Mouse (Mus musculus) CH12.LX (cell line): Measurements from ENCODE around the gene Olfr160. TPM values are rescaled to one million over a fixed set of nuclear protein-coding genes. Genes with fewer than 3 reads are reported as not detected.
A peak's percentile ranks its signal among the peaks of the same experiment; 100 is the strongest.

Experiments used
- DNase-seq: peaks from one replicate; pipeline ENCODE4 v3.0.0-alpha.2; 2013; ENCODE audit errors: extremely low read depth
- H3K27ac ChIP-seq: 2 replicates; pipeline ENCODE4 v1.5.1; 2012; ENCODE audit warnings: low read depth, mild to moderate bottlenecking, control low read depth, moderate library complexity; ENCODE audit not compliant: insufficient read depth
- H3K27me3 ChIP-seq: replicated peaks from 2 replicates; pipeline ENCODE3; 2012; ENCODE audit warnings: inconsistent platforms
- H3K36me3 ChIP-seq, 2 experiments: replicated peaks in 1 of 2; 2 replicates each; pipeline versions ENCODE3 to v1.6.1; 2012; ENCODE audit warnings: inconsistent platforms in 1 of 2, low read length in 1 of 2, mild to moderate bottlenecking in 1 of 2, mixed read lengths in 1 of 2, moderate library complexity in 1 of 2; ENCODE audit not compliant: control insufficient read depth in 1 of 2, insufficient read depth in 1 of 2
- H3K4me1 ChIP-seq, 2 experiments: 2 replicates each; pipeline ENCODE4 v1.6.1; 2012; ENCODE audit warnings: inconsistent platforms in 1 of 2, moderate library complexity in 1 of 2; ENCODE audit not compliant: insufficient read depth in 2 of 2, control insufficient read depth in 1 of 2
- H3K4me2 ChIP-seq: 2 replicates; pipeline ENCODE4 v1.6.1; 2012; ENCODE audit warnings: low read depth, mild to moderate bottlenecking, control low read depth; ENCODE audit not compliant: poor library complexity, insufficient read depth, severe bottlenecking
- H3K4me3 ChIP-seq, 3 experiments: fragments of 150-350 bp in 1 of 3; sonication (generic) in 1 of 3; replicated peaks in 1 of 3; 2 replicates each; pipeline versions ENCODE3 to v1.5.1; 2011 to 2012; ENCODE audit warnings: low read depth in 2 of 3, low read length in 2 of 3, mild to moderate bottlenecking in 2 of 3, moderate library complexity in 2 of 3, control low read depth in 1 of 3, improper control_type of control experiment in 1 of 3, inconsistent platforms in 1 of 3, mixed read lengths in 1 of 3; ENCODE audit not compliant: poor library complexity in 1 of 3
- H3K79me2 ChIP-seq: replicated peaks from 2 replicates; pipeline ENCODE4 v1.6.1; 2012; ENCODE audit warnings: mild to moderate bottlenecking, moderate library complexity; ENCODE audit not compliant: control insufficient read depth, poor library complexity, insufficient read depth, severe bottlenecking; ENCODE audit errors: extremely low read depth
- H3K9ac ChIP-seq: 2 replicates; pipeline ENCODE4 v1.6.1; 2012; ENCODE audit warnings: low read depth, mild to moderate bottlenecking, control low read depth, moderate library complexity; ENCODE audit not compliant: insufficient read depth
- H3K9me3 ChIP-seq: replicated peaks from 2 replicates; pipeline ENCODE3; 2012; ENCODE audit warnings: low read length, inconsistent platforms, mixed read lengths
- BHLHE40 ChIP-seq: IDR thresholded peaks from 2 replicates; pipeline ENCODE4 v1.6.1; 2011; ENCODE audit warnings: mild to moderate bottlenecking, low read depth, low read length, improper control_type of control experiment
- CHD1 ChIP-seq: IDR thresholded peaks from 2 replicates; pipeline ENCODE4 v1.6.1; 2012; ENCODE audit warnings: low read depth, low read length, improper control_type of control experiment, inconsistent platforms
- CTCF ChIP-seq, 2 experiments: IDR thresholded peaks in 1 of 2; conservative IDR thresholded peaks in 1 of 2; 2 replicates each; pipeline ENCODE4 v1.5.1; 2011 to 2012; ENCODE audit warnings: low read depth in 2 of 2, low read length in 2 of 2, improper control_type of control experiment in 1 of 2, inconsistent platforms in 1 of 2, mild to moderate bottlenecking in 1 of 2, moderate library complexity in 1 of 2
- E2F4 ChIP-seq: IDR thresholded peaks from 2 replicates; pipeline ENCODE4 v1.6.1; 2011; ENCODE audit warnings: low read depth, low read length, improper control_type of control experiment; ENCODE audit not compliant: insufficient replicate concordance
- IRF4 ChIP-seq: IDR thresholded peaks from 2 replicates; pipeline ENCODE4 v1.6.1; 2014; ENCODE audit warnings: low read depth, mild to moderate bottlenecking, inconsistent platforms, low read length, improper control_type of control experiment
- MAX ChIP-seq: IDR thresholded peaks from 2 replicates; pipeline ENCODE4 v1.6.1; 2011; ENCODE audit warnings: low read length, improper control_type of control experiment
- MAZ ChIP-seq: IDR thresholded peaks from 2 replicates; pipeline ENCODE4 v1.6.1; 2012; ENCODE audit warnings: low read depth, mild to moderate bottlenecking, inconsistent platforms, low read length, improper control_type of control experiment, moderate library complexity
- MXI1 ChIP-seq: IDR thresholded peaks from 2 replicates; pipeline ENCODE4 v1.6.1; 2011; ENCODE audit warnings: mild to moderate bottlenecking, low read depth, low read length, improper control_type of control experiment
- MYC ChIP-seq: IDR thresholded peaks from 2 replicates; pipeline ENCODE4 v1.6.1; 2011; ENCODE audit warnings: low read depth, mild to moderate bottlenecking, improper control_type of control experiment, low read length
- NELFE ChIP-seq: IDR thresholded peaks from 2 replicates; pipeline ENCODE4 v1.6.1; 2011; ENCODE audit warnings: low read depth, low read length, improper control_type of control experiment
- NRF1 ChIP-seq: IDR thresholded peaks from 2 replicates; pipeline ENCODE4 v1.6.1; 2014; ENCODE audit warnings: low read depth, mild to moderate bottlenecking, inconsistent platforms, low read length, improper control_type of control experiment, moderate library complexity
- POLR2A ChIP-seq: IDR thresholded peaks from 2 replicates; pipeline ENCODE4 v1.6.1; 2011; ENCODE audit warnings: low read depth, mild to moderate bottlenecking, improper control_type of control experiment, low read length
- RAD21 ChIP-seq: IDR thresholded peaks from 2 replicates; pipeline ENCODE4 v1.6.1; 2011; ENCODE audit warnings: low read depth, mild to moderate bottlenecking, low read length, improper control_type of control experiment, moderate library complexity
- SMC3 ChIP-seq: IDR thresholded peaks from 2 replicates; pipeline ENCODE4 v1.6.1; 2011; ENCODE audit warnings: low read depth, low read length, improper control_type of control experiment
- TBP ChIP-seq: conservative IDR thresholded peaks from 2 replicates; pipeline ENCODE4 v1.6.1; 2011; ENCODE audit warnings: low read depth, low read length, improper control_type of control experiment
- UBTF ChIP-seq: IDR thresholded peaks from 2 replicates; pipeline ENCODE4 v1.6.1; 2012; ENCODE audit warnings: low read depth, mild to moderate bottlenecking, inconsistent platforms, low read length, improper control_type of control experiment, moderate library complexity
- USF2 ChIP-seq: conservative IDR thresholded peaks from 2 replicates; pipeline ENCODE4 v1.6.1; 2011; ENCODE audit warnings: low read depth, low read length, improper control_type of control experiment
- ZC3H11A ChIP-seq: IDR thresholded peaks from 2 replicates; pipeline ENCODE4 v1.6.1; 2012; ENCODE audit warnings: low read depth, mild to moderate bottlenecking, inconsistent platforms, low read length, improper control_type of control experiment
- ZMIZ1 ChIP-seq: IDR thresholded peaks from 2 replicates; pipeline ENCODE4 v1.6.1; 2012; ENCODE audit warnings: low read depth, mild to moderate bottlenecking, inconsistent platforms, low read length, improper control_type of control experiment
- ZNF384 ChIP-seq: IDR thresholded peaks from 2 replicates; pipeline ENCODE4 v1.6.1; 2012; ENCODE audit warnings: low read depth, low read length, improper control_type of control experiment, inconsistent platforms
- dilution Hi-C: fragments of 300-500 bp; cut with MboI; formaldehyde crosslinking; loops from 2 replicates; pipeline ENCODE4 v1.14.3; 2020; ENCODE audit warnings: low sequenced_read_pairs; ENCODE audit not compliant: extremely low pct_unique_long_range_greater_than_20kb, extremely low pct_ligation_motif_present
- in situ Hi-C: fragments of 300-500 bp; cut with MboI; formaldehyde crosslinking; loops from 3 replicates; pipeline ENCODE4 v1.14.3; 2019; ENCODE audit warnings: low sequenced_read_pairs, low pct_ligation_motif_present, low pct_unique_long_range_greater_than_20kb, mixed read lengths
- polyA plus RNA-seq: library from polyadenylated mRNA; unstranded; fragments of >175 nt; gene quantifications from 2 replicates; pipeline ENCODE4 v1.2.1, GENCODE M21; 2012; ENCODE audit warnings: low read depth; ENCODE audit not compliant: insufficient read length
- total RNA-seq, 2 experiments: library from RNA; depleted of rRNA; stranded (reverse); fragments of 300-350 nt in 1 of 2; fragments of >200 nt in 1 of 2; gene quantifications; 2 replicates each; pipeline ENCODE4 v1.2.3; 2012 to 2014

Olfr160 gene
- total and polyA plus RNA-seq, 3 experiments = not detected

DNA sequence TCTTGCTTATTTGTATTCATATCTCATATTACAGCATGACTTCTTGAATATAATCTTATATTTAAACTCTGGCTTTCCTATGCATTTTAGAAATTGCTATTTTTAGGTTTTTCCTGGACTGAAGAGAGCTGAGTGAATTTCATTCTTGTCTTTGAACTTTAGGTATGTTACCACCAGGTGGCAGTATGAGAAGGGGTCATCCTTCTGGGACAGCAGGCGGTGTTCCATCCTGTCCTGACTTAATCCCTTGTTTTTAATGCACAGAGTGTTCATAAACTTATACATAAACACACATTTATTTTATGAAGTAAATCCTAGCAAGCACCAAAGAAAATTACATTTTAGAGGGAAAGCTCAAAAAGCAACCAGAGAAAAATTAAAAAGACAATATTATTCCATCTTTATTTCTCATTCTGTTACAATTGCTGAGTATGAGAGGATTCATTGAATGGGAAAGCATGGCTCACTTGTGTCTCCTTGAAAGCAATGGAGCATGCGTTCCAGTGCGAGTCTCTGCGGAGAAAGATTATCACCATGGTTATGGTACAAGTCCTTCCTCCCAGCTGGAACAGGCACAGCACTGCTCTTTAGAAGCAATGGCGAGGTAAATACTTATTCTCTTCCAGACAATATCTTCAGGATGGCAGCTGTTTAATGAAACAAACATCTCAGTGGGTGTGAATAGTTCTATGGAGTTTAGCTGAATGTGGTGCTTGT is 25.9 kb downstream of the Olfr160 start:
- in situ Hi-C loops = loop anchor here (25.0 kb wide), 1 partner anchor 247 kb away; no protein-coding TSS in a partner anchor

DNA sequence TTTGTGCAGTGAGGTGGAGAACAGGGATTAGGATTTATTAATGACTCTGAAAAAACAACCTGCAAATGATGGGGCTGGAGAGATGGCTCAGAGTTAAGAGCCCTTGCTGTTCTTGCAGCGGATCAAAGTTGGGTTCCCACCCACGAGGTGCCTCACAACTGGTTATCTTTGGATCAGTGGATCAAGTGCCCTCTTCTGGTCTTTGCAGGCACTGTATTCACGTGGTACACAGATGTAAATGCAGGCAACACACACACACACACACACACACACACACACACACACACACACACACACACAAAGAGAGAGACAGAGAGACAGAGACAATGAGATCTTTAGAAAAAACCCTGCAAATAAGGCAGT is 28.1 kb downstream of the Olfr160 start:
- Histone ChIP-seq H3K4me1 (no peaks in the 10 kb centered on the region), H3K9me3 (no peaks in the 10 kb centered on the region), H3K9ac (no peak overlapping the region), H3K4me2 (no peak overlapping the region), H3K27me3 (no peaks in the 10 kb centered on the region), H3K27ac (no peak overlapping the region), H3K36me3 (no peaks in the 10 kb centered on the region), H3K79me2 (no peaks in the 10 kb centered on the region)
- dilution Hi-C loops (no loop called here), in situ Hi-C loops (loop anchor here (25.0 kb wide), 1 partner anchor 249 kb away; no protein-coding TSS in a partner anchor)
- peak; percentile 13 for DNase-seq
- peak in 1 of 2 experiments; percentile 31; a peak in 1 of 4 replicates for TF ChIP-seq CTCF (conservative IDR thresholded peaks at IDR 0.05 in 1 of 2, IDR thresholded peaks at IDR 0.05 in 1 of 2; ENCODE audit: low read depth in 2 of 2, low read length in 2 of 2)
- no peak for TF ChIP-seq TBP
- TF ChIP-seq SMC3 = no peak
- no peak for TF ChIP-seq MYC
- TF ChIP-seq, all 38 proteins: peak for 1
- no peak overlapping the region for H3K4me3 ChIP-seq

More for the DNA sequence above, 25.9 kb downstream of the Olfr160 start:
- Histone ChIP-seq H3K4me3 (no peak overlapping the region), H3K36me3 (no peaks in the 10 kb centered on the region), H3K27me3 (no peaks in the 10 kb centered on the region), H3K79me2 (no peaks in the 10 kb centered on the region), H3K9ac (no peak overlapping the region), H3K27ac (no peak overlapping the region), H3K4me2 (no peak overlapping the region), H3K9me3 (no peaks in the 10 kb centered on the region), H3K4me1 (no peaks in the 10 kb centered on the region)
- DNase-seq = peak; percentile 27
- peak; percentile 22 to 77; a peak in 2 of 4 replicates for TF ChIP-seq CTCF (conservative IDR thresholded peaks at IDR 0.05 in 1 of 2, IDR thresholded peaks at IDR 0.05 in 1 of 2; ENCODE audit: low read depth in 2 of 2, low read length in 2 of 2)
- TF ChIP-seq RAD21 = peak; percentile 76
- TF ChIP-seq MAX = peak; percentile 20; the same call in 1 of the 2 replicates
- TF ChIP-seq SMC3 = peak; percentile 79
- peak; percentile 25; the same call in 1 of the 2 replicates for TF ChIP-seq NELFE
- TF ChIP-seq ZC3H11A = peak; percentile 19; the same call in 1 of the 2 replicates
- 0 out of 2 replicates have a peak, but pooled peaks have one; percentile 35 for TF ChIP-seq MAZ
- TF ChIP-seq ZNF384 = no peak
- TF ChIP-seq USF2 = no peak
- dilution Hi-C loops = no loop called here

DNA sequence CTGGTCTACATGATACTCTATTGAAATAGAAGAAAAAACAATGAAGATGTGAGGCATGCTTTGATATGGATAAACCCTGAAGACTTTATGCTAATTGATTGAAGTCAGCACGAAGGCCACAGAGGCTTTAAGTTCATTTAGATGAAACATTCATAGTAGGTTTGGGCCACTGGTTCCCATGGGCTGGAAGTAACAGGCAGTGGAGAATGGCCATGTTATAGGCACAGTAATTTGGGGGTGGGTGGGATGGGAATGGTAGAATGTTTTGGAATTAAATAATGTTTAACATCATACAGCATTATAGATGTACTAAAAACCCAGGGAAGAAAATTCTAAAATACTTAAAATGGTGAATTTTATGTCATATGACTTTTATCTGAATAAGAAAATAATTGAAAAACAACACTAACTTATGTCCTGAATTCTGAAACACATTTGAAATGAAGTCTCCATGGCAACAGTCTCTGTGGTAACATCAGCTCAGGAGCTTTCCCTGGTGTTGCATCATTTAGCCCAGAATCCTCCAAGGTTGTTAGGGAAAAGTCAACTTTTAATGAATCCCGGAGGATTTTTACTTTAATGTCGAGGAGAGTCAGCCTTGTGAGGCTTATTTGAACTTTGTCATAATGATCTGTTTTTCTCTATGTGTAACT is 28.6 kb downstream of the Olfr160 start:
- Histone ChIP-seq H3K27ac (no peak overlapping the region), H3K79me2 (no peaks in the 10 kb centered on the region), H3K9me3 (no peaks in the 10 kb centered on the region), H3K4me1 (no peaks in the 10 kb centered on the region), H3K4me3 (no peak overlapping the region), H3K36me3 (no peaks in the 10 kb centered on the region), H3K27me3 (no peaks in the 10 kb centered on the region), H3K4me2 (no peak overlapping the region), H3K9ac (no peak overlapping the region)
- no peak for TF ChIP-seq BHLHE40
- TF ChIP-seq CTCF (conservative IDR thresholded peaks at IDR 0.05 in 1 of 2, IDR thresholded peaks at IDR 0.05 in 1 of 2; ENCODE audit: low read depth in 2 of 2, low read length in 2 of 2) = no peak
- TF ChIP-seq IRF4 = no peak
- TF ChIP-seq TBP = no peak
- TF ChIP-seq CHD1 = no peak
- no peak for TF ChIP-seq MAX
- no peak for TF ChIP-seq UBTF
- no peak for TF ChIP-seq ZMIZ1
- TF ChIP-seq MXI1 = no peak
- no peak for TF ChIP-seq MAZ
- no peak for TF ChIP-seq NRF1
- no peak for TF ChIP-seq E2F4
- TF ChIP-seq POLR2A = no peak
- no peak for TF ChIP-seq USF2
- in situ Hi-C loops = loop anchor here (25.0 kb wide), 1 partner anchor 250 kb away; no protein-coding TSS in a partner anchor
- dilution Hi-C loops = no loop called here
- DNase-seq = no peak
